Mouse (Mus musculus) liver, embryonic 14.5 days (tissue): ENCODE data around the gene Oxt. TPM values are rescaled to one million over a fixed set of nuclear protein-coding genes. Genes with fewer than 3 reads are reported as not detected.
A peak's percentile ranks its signal among the peaks of the same experiment; 100 is the strongest.

Experiments
- ATAC-seq: fragments of 200-750 bp; cut with Nextera tagmentation; 2 replicates; pipeline ENCODE4 v1.8.0; 2017; ENCODE audit warnings: moderate number of reproducible peaks, mild to moderate bottlenecking, moderate library complexity; ENCODE audit not compliant: insufficient read depth
- DNase-seq, 3 experiments: peaks; one replicate each; pipeline ENCODE4 v3.0.0-alpha.2; 2012 to 2013; ENCODE audit warnings: low read depth in 3 of 3, low spot score in 3 of 3
- H3K27ac ChIP-seq: fragments of 300-500 bp; sonication (generic); 2 replicates; pipeline ENCODE4 v1.5.1; 2014; ENCODE audit warnings: moderate library complexity, mild to moderate bottlenecking, control low read depth, inconsistent platforms
- H3K27me3 ChIP-seq: fragments of 300-500 bp; sonication (generic); 2 replicates; pipeline ENCODE4 v1.6.1; 2014; ENCODE audit warnings: mild to moderate bottlenecking, low read length, moderate library complexity; ENCODE audit not compliant: control insufficient read depth, insufficient read depth
- H3K36me3 ChIP-seq: fragments of 300-500 bp; sonication (generic); replicated peaks from 2 replicates; pipeline ENCODE4 v1.6.1; 2014; ENCODE audit warnings: low read depth; ENCODE audit not compliant: control insufficient read depth, insufficient read depth
- H3K4me1 ChIP-seq, 2 experiments: fragments of 200-500 bp in 1 of 2; fragments of 300-500 bp in 1 of 2; sonication (generic) in 1 of 2; replicated peaks; 2 replicates each; pipeline ENCODE4 v1.6.1; 2012 to 2014; ENCODE audit warnings: antibody characterized with exemption in 1 of 2, inconsistent platforms in 1 of 2, low read length in 1 of 2; ENCODE audit not compliant: control insufficient read depth in 2 of 2, insufficient read depth in 2 of 2
- H3K4me2 ChIP-seq: fragments of 300-500 bp; sonication (generic); 2 replicates; pipeline ENCODE4 v1.6.1; 2014; ENCODE audit warnings: low read depth, mild to moderate bottlenecking, control low read depth, moderate library complexity
- H3K4me3 ChIP-seq, 2 experiments: fragments of 200-500 bp in 1 of 2; fragments of 300-500 bp in 1 of 2; sonication (generic) in 1 of 2; 2 replicates each; pipeline ENCODE4 v1.5.1; 2012 to 2014; ENCODE audit warnings: low read depth in 2 of 2, low read length in 2 of 2, mild to moderate bottlenecking in 2 of 2, control low read depth in 1 of 2, inconsistent platforms in 1 of 2, moderate library complexity in 1 of 2; ENCODE audit not compliant: insufficient read depth in 1 of 2
- H3K9ac ChIP-seq: fragments of 300-500 bp; sonication (generic); replicated peaks from 2 replicates; pipeline ENCODE4 v1.6.1; 2014; ENCODE audit warnings: mild to moderate bottlenecking, control low read depth, moderate library complexity
- H3K9me3 ChIP-seq: fragments of 300-500 bp; sonication (generic); 2 replicates; pipeline ENCODE4 v1.6.1; 2016; ENCODE audit warnings: low read length, mixed read lengths; ENCODE audit not compliant: control insufficient read depth
- CTCF ChIP-seq: IDR thresholded peaks from 2 replicates; pipeline ENCODE4 v1.5.1; 2016; ENCODE audit warnings: antibody characterized with exemption, low read depth, control low read depth
- EP300 ChIP-seq: IDR thresholded peaks from 2 replicates; pipeline ENCODE4 v1.6.1; 2016; ENCODE audit warnings: antibody characterized with exemption, low read depth
- WGBS: fragments of 180-500 bp; shearing (Covaris S2); extraction: QIAGEN DNeasy Blood & Tissue Kit; methylation state at CpG from one replicate; pipeline ENCODE4 v1.1.7; 2014; ENCODE audit not compliant: insufficient replicate concordance; 5-methylcytosine and 5-hydroxymethylcytosine counted together
- microRNA-seq: library from miRNA; unstranded; fragments of <30 nt; microRNA quantifications from one replicate; pipeline ENCODE4, GENCODE M21; 2016
- polyA plus RNA-seq, 2 experiments: library from polyadenylated mRNA; depleted of rRNA in 1 of 2; stranded (reverse) in 1 of 2; unstranded in 1 of 2; fragments of >200 nt; fragmentation: Nextera tagmentation in 1 of 2; extraction: Ambion mirVana in 1 of 2; gene quantifications; 2 replicates each; pipeline versions ENCODE4 v1.2.1 to v1.2.3; 2012 to 2014

The Oxt gene
- polyA plus RNA-seq, 2 experiments = not detected

- H3K27me3 ChIP-seq = no peaks in the 10 kb centered on the region
- ATAC-seq (no peak), DNase-seq (no peak)
- H3K27ac ChIP-seq = no peak overlapping the region
- H3K9me3 ChIP-seq = no peaks in the 10 kb centered on the region
- no peak overlapping the region for H3K9ac ChIP-seq
- no peak overlapping the region for H3K4me3 ChIP-seq
- no peak for TF ChIP-seq EP300
- TF ChIP-seq CTCF = no peak
- H3K36me3 ChIP-seq = peaks cover 4% of the 10 kb centered on the region; the same call in 1 of the 2 replicates
- no peak overlapping the region for H3K4me2 ChIP-seq
- WGBS = 86% methylated on average over 4 of the region's 4 CpGs
- H3K4me1 ChIP-seq = no peaks in the 10 kb centered on the region
Observed at GRCm38 (mm10) chr2:130602195-130602594, 26.2 kb downstream of the Oxt start.

DNA sequence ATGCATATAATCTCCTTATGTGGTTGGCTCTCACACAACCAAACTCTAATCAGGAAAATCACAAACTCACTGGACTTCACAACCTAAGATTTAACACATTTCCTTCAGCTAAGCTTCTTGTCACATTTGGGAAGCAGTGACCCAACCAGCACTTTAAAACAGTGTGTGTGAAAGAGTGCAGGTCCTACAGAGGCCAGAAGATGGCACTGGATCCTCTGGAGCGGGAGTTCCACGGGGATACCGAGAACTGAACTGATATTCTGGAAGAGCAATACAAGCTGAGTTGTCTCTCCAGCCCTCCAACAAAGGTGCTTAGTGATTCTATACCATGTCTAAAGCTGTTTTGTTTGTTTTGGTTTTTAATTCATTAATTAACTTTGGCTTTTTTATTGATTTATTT, 37.1 kb downstream of the Oxt start:
- no peaks in the 10 kb centered on the region for H3K4me1 ChIP-seq
- DNase-seq (no peak), ATAC-seq (no peak)
- no peak overlapping the region for H3K27ac ChIP-seq
- H3K9ac ChIP-seq = no peak overlapping the region
- no peak overlapping the region for H3K4me3 ChIP-seq
- WGBS = 60% methylated on average over 3 of the region's 3 CpGs
- H3K27me3 ChIP-seq = no peaks in the 10 kb centered on the region
- no peak overlapping the region for H3K4me2 ChIP-seq
- TF ChIP-seq CTCF (peak; percentile 71), EP300 (no peak)
- no peaks in the 10 kb centered on the region for H3K9me3 ChIP-seq
- H3K36me3 ChIP-seq = peaks cover 16% of the 10 kb centered on the region

DNA sequence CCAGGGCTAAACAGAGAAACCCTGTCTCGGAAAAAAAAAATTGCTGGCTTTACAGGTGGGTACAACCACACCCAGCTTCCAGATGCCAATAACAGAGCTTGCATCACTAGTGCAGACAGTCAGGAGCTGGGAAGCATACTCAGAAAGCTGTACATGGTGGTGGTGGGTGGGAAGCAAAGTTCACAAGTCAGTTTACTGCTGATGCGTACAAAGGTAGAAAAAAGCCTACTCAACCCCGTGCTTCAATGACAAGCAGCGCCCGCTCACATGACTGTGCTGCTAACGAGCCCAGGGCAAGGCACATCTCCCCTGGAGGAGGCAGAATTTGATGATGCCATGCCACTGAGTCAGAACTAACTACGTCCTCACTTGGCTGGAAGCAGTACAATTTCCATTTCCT, 43.0 kb downstream of the Oxt start:
- Histone ChIP-seq H3K4me3 (no peak overlapping the region), H3K27me3 (no peaks in the 10 kb centered on the region), H3K27ac (no peak overlapping the region), H3K9me3 (no peaks in the 10 kb centered on the region), H3K9ac (no peak overlapping the region), H3K36me3 (peaks cover 16% of the 10 kb centered on the region), H3K4me1 (no peaks in the 10 kb centered on the region), H3K4me2 (no peak overlapping the region)
- WGBS = 83% methylated on average over 7 of the region's 7 CpGs
- DNase-seq = no peak
- TF ChIP-seq CTCF (no peak), EP300 (no peak)
- ATAC-seq = no peak

Small RNA genes within 50 kb of the gene (microRNA-seq; reads per million reads assigned to microRNA genes)
- gene Gm23876 = not detected

Other genes with a start within 250 kb of the Oxt start
- 1.3 and 2.3 TPM in 2 replicates for gene Cpxm1, start 178.6 kb upstream of the Oxt start, polyA plus RNA-seq (2012; rRNA removed)
- gene Cpxm1, start 178.6 kb upstream of the Oxt start, polyA plus RNA-seq (2014; fragmentation: Nextera tagmentation; extraction: Ambion mirVana) = 1.5 and 1.9 TPM in 2 replicates
- not detected in 2 replicates for gene Gm28372, start 170.9 kb upstream of the Oxt start, polyA plus RNA-seq (2012; rRNA removed)
- not detected in 2 replicates for gene Gm28372, start 170.9 kb upstream of the Oxt start, polyA plus RNA-seq (2014; fragmentation: Nextera tagmentation; extraction: Ambion mirVana)
- not detected in 2 replicates for gene 1700020A23Rik, start 170.9 kb upstream of the Oxt start, polyA plus RNA-seq (2012; rRNA removed)
- not detected in 2 replicates for gene 1700020A23Rik, start 170.9 kb upstream of the Oxt start, polyA plus RNA-seq (2014; fragmentation: Nextera tagmentation; extraction: Ambion mirVana)
- not detected in 2 replicates for gene Tmem239, start 169.7 kb upstream of the Oxt start, polyA plus RNA-seq (2012; rRNA removed)
- gene Tmem239, start 169.7 kb upstream of the Oxt start, polyA plus RNA-seq (2014; fragmentation: Nextera tagmentation; extraction: Ambion mirVana) = not detected in 2 replicates
- 34.1 and 38.3 TPM in 2 replicates for gene Vps16, start 151.8 kb upstream of the Oxt start, polyA plus RNA-seq (2012; rRNA removed)
- 26.8 and 31.3 TPM in 2 replicates for gene Vps16, start 151.8 kb upstream of the Oxt start, polyA plus RNA-seq (2014; fragmentation: Nextera tagmentation; extraction: Ambion mirVana)
- 5.6 and 6.7 TPM in 2 replicates for gene Pced1a, start 151.5 kb upstream of the Oxt start, polyA plus RNA-seq (2012; rRNA removed)
- 2.1 and 3.3 TPM in 2 replicates for gene Pced1a, start 151.5 kb upstream of the Oxt start, polyA plus RNA-seq (2014; fragmentation: Nextera tagmentation; extraction: Ambion mirVana)
- 14.6 and 19.3 TPM in 2 replicates for gene Ptpra, start 125.9 kb upstream of the Oxt start, polyA plus RNA-seq (2012; rRNA removed)
- gene Ptpra, start 125.9 kb upstream of the Oxt start, polyA plus RNA-seq (2014; fragmentation: Nextera tagmentation; extraction: Ambion mirVana) = 29.6 and 33.6 TPM in 2 replicates
- 22.9 and 24.8 TPM in 2 replicates for gene Mrps26, start 12.4 kb upstream of the Oxt start, polyA plus RNA-seq (2012; rRNA removed)
- 48.3 and 48.4 TPM in 2 replicates for gene Mrps26, start 12.4 kb upstream of the Oxt start, polyA plus RNA-seq (2014; fragmentation: Nextera tagmentation; extraction: Ambion mirVana)
- gene Avp, start 6.4 kb downstream of the Oxt start, polyA plus RNA-seq (2012; rRNA removed) = not detected in 2 replicates
- not detected in 2 replicates for gene Avp, start 6.4 kb downstream of the Oxt start, polyA plus RNA-seq (2014; fragmentation: Nextera tagmentation; extraction: Ambion mirVana)
- gene Fastkd5, start 53.9 kb downstream of the Oxt start, polyA plus RNA-seq (2012; rRNA removed) = 2.8 and 3.6 TPM in 2 replicates
- gene Fastkd5, start 53.9 kb downstream of the Oxt start, polyA plus RNA-seq (2014; fragmentation: Nextera tagmentation; extraction: Ambion mirVana) = 11.1 and 11.9 TPM in 2 replicates
- gene Ubox5, start 53.9 kb downstream of the Oxt start, polyA plus RNA-seq (2012; rRNA removed) = 3.3 and 3.4 TPM in 2 replicates
- gene Ubox5, start 53.9 kb downstream of the Oxt start, polyA plus RNA-seq (2014; fragmentation: Nextera tagmentation; extraction: Ambion mirVana) = 5.4 and 6.3 TPM in 2 replicates
- gene Lzts3, start 66.6 kb downstream of the Oxt start, polyA plus RNA-seq (2012; rRNA removed) = 2.1 and 2.7 TPM in 2 replicates
- gene Lzts3, start 66.6 kb downstream of the Oxt start, polyA plus RNA-seq (2014; fragmentation: Nextera tagmentation; extraction: Ambion mirVana) = 0.27 and 0.42 TPM in 2 replicates
- 12.8 and 27.9 TPM in 2 replicates for gene Ddrgk1, start 88.5 kb downstream of the Oxt start, polyA plus RNA-seq (2012; rRNA removed)
- gene Ddrgk1, start 88.5 kb downstream of the Oxt start, polyA plus RNA-seq (2014; fragmentation: Nextera tagmentation; extraction: Ambion mirVana) = 34.6 and 35.4 TPM in 2 replicates
- 35.0 and 35.7 TPM in 2 replicates for gene Itpa, start 91.4 kb downstream of the Oxt start, polyA plus RNA-seq (2012; rRNA removed)
- gene Itpa, start 91.4 kb downstream of the Oxt start, polyA plus RNA-seq (2014; fragmentation: Nextera tagmentation; extraction: Ambion mirVana) = 50.6 and 51.4 TPM in 2 replicates
- 0.09 and 0.12 TPM in 2 replicates for gene Slc4a11, start 121.3 kb downstream of the Oxt start, polyA plus RNA-seq (2012; rRNA removed)
- 0.14 TPM in 1 of 2 replicates, not detected in the other for gene Slc4a11, start 121.3 kb downstream of the Oxt start, polyA plus RNA-seq (2014; fragmentation: Nextera tagmentation; extraction: Ambion mirVana)